Mouse (Mus musculus): ENCODE results near the gene Paqr7.
"Not testable (repeated sequence)": the region's sequence is repeated elsewhere in the genome, so short reads cannot be mapped to it uniquely, and the experiment has no call there.

The Paqr7 gene

DNA sequence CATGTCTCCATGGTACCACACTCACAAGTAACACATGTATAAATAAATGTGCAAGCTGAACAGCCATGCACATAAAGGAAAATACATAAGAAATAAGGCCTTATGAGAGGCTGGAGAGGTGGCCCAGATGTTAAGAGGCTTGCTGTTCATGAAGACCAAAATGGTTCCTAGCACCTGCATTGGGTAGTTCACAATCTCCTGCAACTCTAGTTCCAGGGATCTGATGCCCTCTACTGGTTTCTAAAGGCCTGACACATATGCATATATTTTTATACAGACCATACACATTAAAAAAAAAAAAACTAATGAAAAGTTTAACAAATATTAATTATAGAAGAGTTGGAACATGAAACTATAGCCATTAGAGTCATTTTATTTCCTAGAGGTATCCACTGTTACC, 25.0 kb upstream of the Paqr7 start:
- no peak for DNase-seq (ENCODE audit: inconsistent age in 2 of 2, low spot score in 1 of 2)

DNA sequence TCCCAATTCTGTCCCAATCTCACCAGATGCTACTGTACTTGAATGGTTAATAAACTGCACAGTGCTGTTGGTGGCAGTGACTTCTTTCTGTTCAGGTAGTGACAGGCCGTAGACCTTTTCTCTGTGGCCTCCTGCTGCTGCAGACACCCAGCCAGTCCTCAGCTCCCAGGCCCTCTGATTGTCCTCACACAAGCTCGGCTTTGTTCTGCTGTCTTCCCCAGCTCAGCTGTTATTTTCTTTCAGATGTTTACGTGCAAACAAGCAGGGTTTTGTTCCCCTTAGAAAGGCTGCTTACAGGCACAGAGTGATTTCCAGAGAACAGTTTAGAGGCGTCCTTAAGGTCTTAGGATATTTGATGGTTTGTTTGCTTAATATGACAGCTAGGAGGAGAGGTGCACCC, 22.7 kb upstream of the Paqr7 start:
- no peak for DNase-seq (ENCODE audit: inconsistent age in 2 of 2, low spot score in 1 of 2)

DNA sequence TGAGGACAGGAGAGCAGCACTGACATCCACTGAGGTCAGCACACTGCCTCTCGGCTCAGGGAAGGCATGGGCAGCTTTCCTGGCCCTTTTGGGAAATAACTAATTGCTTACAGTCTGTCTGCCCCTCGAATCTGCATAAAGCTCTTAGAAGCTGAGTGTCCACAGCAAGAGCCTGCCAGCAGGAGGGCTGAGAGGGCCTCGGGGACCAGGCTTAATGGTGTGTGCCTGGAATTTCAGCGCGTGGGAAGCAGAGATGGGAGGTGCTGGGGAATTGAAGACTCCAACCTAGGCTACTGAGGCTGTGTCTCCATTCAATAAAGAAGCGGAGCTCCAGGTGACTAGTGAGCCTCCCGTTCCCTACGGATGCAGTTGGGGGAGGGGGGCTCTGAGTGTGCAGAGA, 22.3 kb upstream of the Paqr7 start:
- DNase-seq (ENCODE audit: inconsistent age in 2 of 2, low spot score in 1 of 2): no peak

DNA sequence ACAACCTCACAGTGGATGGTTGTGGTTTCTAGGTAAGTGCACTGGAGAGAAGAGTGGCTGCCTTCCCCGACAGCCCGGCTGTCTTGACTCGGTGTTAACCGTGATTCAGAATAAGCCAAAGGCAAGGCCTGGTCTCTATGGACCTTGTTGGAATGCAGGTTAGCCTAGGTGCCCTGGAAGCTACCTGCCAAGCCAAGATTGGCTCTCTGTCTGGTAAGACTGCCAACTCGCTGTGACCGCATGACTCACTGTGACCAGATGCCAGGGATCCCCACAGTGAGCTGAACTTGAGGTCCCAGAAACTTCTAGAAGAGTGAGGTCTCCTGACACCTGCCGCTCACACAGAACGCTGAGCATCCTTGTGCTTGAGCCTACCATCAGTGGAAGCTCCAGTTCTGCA, 19.6 kb upstream of the Paqr7 start:
- peak in 1 of 2 experiments; percentile 22 for DNase-seq (ENCODE audit: inconsistent age in 2 of 2, low spot score in 1 of 2)

DNA sequence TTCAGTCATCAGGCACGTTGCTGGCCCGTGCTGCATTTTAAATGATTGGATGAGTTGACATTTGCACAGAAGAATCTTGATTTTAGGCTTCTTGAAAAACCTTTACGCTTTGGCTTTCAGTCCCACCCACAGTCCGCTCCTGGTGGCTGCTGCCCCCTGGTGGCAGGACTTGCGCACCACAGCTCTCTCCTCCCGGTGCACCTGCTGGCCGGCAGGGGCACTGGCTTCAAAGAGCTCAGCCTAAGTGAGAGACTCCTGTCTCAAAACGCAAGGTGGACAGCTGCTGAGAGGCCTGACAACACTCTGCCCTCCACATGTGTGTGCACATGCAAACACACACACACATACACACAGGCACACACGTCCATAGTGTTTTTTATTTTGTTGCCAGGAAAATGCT, 18.5 kb upstream of the Paqr7 start:
- peak; percentile 90 to 97 for DNase-seq (ENCODE audit: inconsistent age in 2 of 2, low spot score in 1 of 2)

DNA sequence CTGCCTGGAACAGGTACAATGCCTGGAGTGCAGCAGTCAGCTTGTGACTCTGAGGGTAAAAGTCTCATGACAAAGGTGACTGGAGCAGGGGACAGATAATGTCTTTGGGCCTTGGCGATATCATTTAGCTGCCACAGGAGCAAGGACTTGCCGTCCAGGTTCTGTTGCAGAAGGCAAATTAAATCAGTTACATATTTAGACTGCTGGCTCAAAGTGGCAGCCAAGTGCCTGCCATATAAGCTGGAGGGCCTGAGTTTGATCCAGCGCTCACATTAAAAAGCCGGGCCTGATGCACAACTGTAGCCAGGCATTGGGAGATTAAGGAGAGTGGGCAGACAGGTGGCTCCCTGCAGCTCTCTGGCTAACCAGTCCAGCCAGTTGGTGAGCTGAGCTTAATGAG, 16.7 kb upstream of the Paqr7 start:
- DNase-seq (ENCODE audit: inconsistent age in 2 of 2, low spot score in 1 of 2): no peak

DNA sequence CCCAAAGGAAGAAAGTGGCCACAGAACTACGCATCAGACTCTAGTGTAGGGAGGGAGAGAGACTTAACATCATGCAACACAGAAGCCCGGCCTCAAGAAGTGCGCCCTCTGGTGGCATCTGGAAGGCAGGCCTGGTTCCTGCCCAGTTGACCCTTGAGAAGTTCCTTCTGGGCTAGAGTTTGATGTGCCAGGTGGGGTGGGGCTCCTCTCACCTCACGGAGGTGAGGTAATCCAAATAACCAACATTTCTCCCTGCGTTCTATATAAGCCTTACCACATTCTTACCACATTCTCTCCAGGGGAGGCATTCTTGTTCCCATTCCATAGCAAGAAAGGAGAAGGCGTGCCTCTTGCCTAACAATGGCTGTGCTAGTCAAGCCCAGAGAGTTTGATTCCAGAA, 15.6 kb upstream of the Paqr7 start:
- DNase-seq (ENCODE audit: inconsistent age in 2 of 2, low spot score in 1 of 2): peak; percentile 77 to 92

DNA sequence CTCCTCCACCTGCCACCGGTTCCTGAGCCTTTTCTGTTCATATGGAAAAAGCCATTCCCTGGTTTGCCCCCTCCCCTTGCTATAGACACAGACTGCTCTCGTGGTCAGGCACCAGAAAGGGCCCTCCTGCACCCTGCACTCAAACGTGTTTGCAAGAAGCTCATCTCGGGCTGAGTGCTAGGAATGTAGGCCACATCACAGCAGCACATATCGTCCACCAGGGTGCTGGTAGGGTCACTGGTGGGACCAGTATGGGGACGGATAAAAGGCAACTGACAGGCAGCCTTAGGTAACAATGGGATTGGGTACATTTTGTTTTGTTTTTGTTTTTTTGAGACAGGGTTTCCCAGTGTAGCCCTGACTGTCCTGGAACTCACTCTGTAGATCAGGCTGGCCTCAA, 15.2 kb upstream of the Paqr7 start:
- no peak for DNase-seq (ENCODE audit: inconsistent age in 2 of 2, low spot score in 1 of 2)

DNA sequence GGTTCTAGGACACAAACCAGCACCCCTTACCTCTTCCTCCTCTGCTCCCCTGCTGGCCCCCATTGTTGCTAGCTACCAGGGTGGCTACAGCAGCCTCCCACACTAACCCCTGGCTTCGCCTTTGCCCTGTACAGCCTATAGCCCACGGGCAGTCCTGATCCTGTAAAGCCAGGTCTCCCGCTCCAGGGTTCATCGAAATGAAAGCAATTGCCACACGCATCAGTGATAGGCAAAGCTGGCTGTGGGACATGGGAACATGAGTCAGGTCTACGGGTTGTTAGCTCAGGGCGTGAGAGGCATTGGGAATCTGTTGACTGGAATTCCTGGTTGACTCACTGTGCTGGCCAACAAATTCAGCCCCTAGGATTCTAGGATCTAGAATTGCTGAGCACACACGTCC, 14.1 kb upstream of the Paqr7 start:
- no peak for DNase-seq (ENCODE audit: inconsistent age in 2 of 2, low spot score in 1 of 2)

DNA sequence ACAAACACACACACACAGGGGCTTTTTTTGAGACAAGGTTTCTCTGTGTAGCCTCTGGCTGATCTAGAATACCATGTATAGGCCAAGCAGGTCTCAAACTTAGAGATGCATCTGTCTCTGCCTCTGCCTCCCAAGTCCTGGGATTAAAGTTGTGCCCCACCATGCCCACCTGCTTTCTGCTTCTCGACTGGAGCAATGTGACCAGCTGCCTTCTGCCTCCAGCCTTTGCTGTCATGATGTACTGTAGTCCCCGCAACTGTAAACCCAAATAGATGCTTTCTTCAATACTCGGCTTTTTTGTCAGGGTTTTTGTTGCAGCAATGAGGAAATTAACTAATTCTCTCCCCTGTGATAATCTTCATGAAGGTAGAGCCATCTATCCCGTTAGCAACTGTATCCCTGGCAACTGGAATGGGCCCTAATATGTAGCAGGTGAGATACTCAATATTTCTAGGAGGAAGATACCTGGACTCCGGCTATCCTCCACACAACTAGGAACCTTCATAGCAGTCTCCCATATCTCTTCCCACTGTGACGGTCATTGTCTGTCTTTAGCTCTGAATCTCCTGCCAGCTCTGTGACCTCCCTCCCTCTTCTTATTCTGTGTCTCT, 13.3 kb upstream of the Paqr7 start:
- peak in 1 of 2 experiments; percentile 76 for DNase-seq (ENCODE audit: inconsistent age in 2 of 2, low spot score in 1 of 2)

DNA sequence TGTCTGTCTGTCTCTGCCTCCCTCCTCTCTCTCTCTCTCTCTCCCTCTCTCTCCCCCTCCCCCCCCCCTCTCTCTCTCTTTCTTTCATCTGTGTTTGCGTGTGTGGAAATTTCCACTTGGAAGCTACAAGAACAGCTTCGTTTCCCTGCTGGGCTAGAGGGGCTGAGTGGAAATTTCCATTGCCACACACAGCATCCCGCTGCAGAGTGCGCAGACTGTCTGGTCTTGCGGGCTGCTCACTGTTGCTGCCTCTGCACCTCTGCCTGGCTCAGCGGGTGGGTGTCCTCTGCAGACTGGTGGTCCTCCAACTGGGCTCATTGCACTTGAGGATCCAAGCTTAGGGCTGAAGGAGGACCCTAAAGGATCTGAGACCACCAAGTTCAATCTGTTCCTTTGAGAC, 12.8 kb upstream of the Paqr7 start:
- peak; percentile 79 to 85 for DNase-seq (ENCODE audit: inconsistent age in 2 of 2, low spot score in 1 of 2)

DNA sequence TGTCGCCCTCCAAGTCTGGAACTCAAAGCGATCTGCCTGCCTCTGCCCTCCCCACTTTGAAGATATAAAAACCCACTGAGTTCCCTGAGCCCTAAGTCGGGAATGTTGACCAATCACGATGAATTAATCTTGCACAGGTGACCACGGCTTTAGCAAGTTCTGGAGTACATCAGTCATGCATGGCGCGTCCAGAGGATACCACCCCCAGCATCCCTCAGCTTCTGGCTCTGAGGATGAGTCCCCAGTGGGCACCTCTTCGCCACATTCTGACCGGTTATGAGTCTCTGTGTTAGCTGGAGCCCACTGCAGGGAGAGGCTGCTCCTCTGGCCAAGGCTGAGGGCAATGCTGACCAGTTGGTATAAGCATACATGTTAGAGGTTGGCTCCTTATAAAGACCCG, 12.3 kb upstream of the Paqr7 start:
- DNase-seq (ENCODE audit: inconsistent age in 2 of 2, low spot score in 1 of 2): peak in 1 of 2 experiments; percentile 57

DNA sequence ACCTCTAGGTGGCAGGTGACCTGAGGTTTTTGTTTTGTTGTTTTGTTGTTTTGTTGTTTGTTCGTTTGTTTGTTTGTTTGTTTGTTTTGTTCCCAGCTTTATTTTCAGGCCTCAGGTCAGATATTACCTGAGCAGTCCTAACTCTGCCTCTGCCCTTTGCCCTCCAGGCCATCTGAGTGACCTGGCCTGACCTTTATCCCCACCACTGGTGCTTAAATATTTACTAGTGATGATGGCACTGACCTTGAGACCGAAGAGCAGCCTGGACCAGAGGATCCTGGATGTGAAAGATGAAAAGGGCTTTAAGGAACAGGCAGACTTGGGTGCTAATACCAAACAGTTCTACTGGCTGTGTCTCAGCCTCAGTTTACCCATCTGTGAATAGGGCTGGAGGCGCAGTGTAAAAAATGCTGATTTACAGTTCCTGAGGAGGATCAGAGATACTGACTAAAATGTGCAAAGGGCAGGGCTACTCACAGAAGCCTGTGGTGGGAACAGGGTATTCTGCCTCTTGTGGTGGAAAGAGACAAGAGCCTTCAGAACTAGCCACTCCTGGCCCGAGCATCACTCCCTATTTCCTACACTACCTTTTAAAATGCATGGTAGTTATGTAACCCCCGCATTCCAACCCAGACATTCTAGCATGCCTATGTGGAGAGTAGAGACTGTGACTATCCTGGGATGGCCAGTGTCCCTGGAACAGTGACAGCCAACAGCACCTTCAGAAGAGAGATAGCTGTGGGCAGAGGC, 11.2 kb upstream of the Paqr7 start:
- DNase-seq (ENCODE audit: inconsistent age in 2 of 2, low spot score in 1 of 2): no peak

DNA sequence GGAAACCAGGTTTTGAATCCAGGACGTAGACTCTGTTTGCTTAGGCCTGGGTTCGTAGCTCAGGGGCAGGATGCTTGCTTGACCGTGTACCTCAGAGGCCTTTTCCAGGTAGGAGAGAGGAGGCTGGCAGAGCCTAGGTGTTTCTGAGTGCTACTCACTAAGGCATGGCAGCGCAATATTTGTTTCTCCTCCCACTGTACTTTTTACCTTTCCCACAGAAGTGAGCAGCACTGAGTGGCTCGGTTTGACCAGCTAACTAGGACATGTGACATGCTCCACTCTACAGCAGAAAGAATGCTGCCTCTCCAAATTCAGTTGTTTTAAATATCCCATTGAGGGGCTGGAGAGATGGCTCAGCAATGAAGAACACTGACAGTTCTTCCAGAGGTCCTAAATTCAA, 8.3 kb upstream of the Paqr7 start:
- DNase-seq (ENCODE audit: inconsistent age in 2 of 2, low spot score in 1 of 2): no peak

DNA sequence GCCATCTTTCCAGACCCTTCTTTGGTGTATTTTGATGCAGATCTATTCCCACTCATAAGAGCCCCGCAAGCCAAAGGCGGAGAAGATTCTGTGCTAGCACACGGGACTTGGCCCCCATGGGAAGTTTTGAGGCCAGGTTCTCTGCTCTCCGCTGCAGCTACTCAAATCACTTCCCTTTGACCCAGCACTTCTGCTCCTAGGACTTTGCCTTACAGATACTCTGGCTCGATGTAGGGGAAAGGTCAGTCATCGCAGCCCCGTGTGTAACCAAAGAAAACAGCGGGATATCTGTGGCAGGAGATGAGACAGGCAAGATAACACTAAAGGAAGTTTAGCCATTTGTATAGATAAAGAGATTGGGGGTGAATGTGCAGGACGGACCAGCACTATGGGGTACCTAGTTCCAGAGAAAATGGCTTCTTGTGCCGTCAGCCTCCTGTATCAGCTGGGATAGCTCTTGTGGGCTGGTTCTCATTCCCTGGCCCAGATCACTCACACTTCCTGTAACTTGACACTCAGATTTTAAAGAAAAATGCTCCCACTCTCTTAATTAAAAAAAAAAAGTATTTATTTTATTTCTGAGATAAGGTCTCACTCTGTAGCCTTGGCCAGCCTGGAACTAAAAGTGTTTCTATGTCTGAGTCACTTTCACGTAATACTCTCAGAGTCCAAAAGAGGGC, 6.4 kb upstream of the Paqr7 start:
- DNase-seq (ENCODE audit: inconsistent age in 2 of 2, low spot score in 1 of 2): no peak

DNA sequence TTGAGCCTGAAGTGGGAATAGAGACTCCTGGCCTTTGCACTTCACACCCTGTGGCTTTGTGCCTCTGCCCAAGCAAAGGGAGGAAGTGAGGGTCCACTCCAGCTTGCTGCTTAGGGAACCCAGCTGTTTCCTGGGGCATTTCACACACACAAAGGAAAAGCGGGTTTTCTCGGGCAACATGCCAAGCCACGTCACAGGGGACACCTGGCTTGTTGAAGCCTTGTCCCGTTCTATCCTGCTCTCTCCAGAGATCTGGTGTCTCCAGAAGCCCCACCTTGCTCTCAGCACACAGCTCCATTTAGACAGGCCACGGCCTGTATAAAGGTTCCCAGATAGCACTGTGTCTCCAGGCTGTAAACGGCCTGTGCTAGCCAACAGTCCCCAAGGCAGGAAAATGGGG, 4.8 kb upstream of the Paqr7 start:
- DNase-seq (ENCODE audit: inconsistent age in 2 of 2, low spot score in 1 of 2): no peak

DNA sequence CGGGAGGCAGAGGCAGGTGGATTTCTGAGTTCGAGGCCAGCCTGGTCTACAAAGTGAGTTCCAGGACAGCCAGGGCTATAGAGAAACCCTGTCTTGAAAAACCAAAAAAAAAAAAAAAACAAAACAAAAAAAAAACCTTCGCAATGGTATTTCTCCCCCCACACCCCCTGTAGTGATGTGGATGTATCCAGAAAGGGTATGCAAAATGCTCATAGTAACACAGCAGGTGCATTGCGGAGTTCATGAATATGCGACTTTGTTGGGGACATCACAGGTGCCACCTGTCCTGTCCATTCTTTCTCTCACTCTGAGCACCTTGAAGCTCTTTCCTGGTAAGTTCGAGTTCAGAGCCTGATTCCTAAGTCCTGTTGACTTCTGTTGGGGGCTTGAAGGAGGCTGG, 2.3 kb upstream of the Paqr7 start:
- not testable (repeated sequence) for DNase-seq (ENCODE audit: inconsistent age in 2 of 2, low spot score in 1 of 2)

DNA sequence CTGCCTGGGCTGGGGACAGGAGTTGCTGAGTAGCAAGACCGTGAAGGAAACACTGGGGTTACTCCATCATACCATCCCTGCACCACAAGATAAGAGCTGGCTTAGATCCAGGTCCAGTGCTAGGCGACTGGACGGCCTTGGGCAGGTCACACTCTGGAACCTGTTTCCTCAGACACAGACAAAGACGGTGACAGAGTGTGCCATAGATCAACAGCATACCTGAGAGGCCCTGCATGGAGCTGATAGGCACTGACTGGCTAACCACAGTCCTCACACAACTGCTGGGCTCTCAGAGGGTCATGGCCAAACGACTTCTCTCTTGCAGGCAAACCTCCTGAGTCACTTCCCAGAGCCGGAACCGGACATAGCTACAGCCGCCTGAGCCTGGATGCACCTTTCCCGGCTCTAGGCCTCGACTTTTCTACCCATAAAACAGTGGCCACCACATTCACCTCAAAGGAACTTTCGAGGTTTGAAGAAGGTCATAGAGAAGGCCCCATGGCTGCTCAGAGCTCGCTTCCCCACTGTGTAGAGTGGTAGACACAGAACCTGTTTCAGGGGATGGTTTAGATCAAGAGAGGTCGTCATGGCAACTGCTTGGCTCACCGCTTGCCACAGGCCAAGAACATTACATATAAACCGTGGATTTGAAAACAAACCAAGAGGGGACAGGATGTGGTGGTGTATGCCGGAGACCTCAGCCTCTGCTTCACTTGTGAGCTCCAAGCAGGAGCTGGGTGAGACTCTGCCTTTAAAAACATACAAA, 1.5 kb upstream of the Paqr7 start:
- peak; percentile 79 to 89 for DNase-seq (ENCODE audit: inconsistent age in 2 of 2, low spot score in 1 of 2)

DNA sequence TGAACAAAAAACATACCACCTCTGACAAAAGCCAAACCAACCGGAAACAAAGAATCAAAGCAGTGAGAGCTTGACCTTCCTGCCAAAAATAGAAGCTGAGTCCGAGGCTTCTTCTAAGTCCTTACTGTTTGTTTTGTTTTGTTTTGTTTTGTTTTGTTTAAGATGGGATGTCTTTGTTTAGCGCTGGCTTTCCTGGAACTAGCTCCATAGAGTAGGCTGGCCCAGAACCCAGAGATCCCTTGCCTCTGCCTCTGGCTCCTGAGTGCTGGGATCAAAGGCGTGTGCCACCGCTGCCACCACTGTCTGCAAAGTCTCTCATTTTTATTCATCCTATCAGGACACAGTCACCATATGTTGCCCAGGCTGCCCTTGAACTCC, 962 bp upstream of the Paqr7 start:
- DNase-seq (ENCODE audit: inconsistent age in 2 of 2, low spot score in 1 of 2): no peak

DNA sequence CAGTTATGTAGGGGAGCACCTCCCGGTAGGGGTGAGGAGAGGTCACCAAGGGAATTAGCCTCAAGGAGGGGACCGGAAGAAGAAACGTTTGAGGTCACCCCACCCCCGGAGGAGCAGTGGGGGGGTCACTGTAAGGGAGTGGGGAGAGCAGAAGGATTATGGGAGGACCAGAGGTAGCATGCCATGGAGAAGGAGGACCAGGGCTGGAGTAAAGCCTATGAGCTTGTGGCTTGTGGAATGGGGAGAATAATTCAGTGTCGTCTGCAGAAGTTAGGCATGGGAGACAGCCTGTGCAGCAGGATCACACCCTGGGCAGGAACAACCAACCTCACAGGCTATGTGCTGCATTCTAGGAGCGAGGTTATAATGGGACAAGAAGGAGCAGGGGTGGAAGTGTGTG, 726 bp downstream of the Paqr7 start:
- no peak for DNase-seq (ENCODE audit: inconsistent age in 2 of 2, low spot score in 1 of 2)

DNA sequence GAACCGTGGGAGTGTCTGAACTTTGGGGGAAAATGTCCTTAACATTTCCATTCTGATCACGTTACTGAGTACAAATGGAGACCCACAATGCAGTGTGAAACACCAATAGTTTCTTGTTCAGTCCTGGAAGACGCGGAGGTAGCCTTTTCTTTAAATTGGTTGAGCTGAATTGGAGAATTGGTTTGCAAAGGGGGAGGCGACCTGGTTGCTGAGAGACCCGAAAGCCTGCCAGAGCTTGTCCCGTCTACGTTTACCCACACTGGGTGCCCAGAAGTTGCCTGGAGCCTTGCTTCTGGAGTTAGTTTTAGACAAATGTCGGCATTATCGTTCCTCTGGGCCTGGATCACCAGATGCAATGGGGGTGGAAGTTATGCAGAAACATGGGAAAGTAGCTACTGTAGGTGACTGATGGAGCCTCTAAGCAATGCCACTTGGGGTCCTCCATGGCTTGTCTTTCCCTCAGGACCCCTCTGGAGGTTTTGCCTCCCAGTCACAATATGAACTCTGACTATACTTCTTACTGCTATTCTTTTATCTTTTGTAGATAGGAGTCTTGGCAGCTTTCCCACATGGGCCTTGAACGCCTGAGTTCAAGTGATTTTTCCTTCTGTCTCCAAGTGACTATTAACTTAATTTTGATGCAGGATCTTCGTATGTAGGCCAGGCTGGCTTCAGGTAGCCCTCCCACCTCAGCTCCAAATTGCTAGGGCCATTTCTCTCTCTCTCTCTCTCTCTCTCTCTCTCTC, 1.7 kb downstream of the Paqr7 start:
- DNase-seq (ENCODE audit: inconsistent age in 2 of 2, low spot score in 1 of 2): peak; percentile 69 to 90

Measured in adrenal gland, adult (tissue).